Mouse (Mus musculus) heart, embryonic 16.5 days (tissue): ENCODE data around the gene AU021092. TPM values are rescaled to one million over a fixed set of nuclear protein-coding genes. Genes with fewer than 3 reads are reported as not detected.

Experiments used
- ATAC-seq: fragments of 200-750 bp; cut with Nextera tagmentation; replicated peaks from 2 replicates; pipeline ENCODE4 v1.8.0; 2017; ENCODE audit warnings: moderate number of reproducible peaks; ENCODE audit not compliant: insufficient read depth, low FRiP score; ENCODE audit errors: extremely low read depth
- H3K27ac ChIP-seq: fragments of 300-500 bp; sonication (generic); 2 replicates; pipeline ENCODE4 v1.5.1; 2014; ENCODE audit warnings: mild to moderate bottlenecking, low read length, control low read depth, moderate library complexity
- H3K27me3 ChIP-seq: fragments of 300-500 bp; sonication (generic); 2 replicates; pipeline ENCODE4 v1.6.1; 2014; ENCODE audit warnings: low read length, mixed read lengths; ENCODE audit not compliant: control insufficient read depth, insufficient read depth
- H3K36me3 ChIP-seq: fragments of 300-500 bp; sonication (generic); 2 replicates; pipeline ENCODE4 v1.6.1; 2014; ENCODE audit not compliant: control insufficient read depth, insufficient read depth
- H3K4me1 ChIP-seq: fragments of 300-500 bp; sonication (generic); 2 replicates; pipeline ENCODE4 v1.6.1; 2014; ENCODE audit warnings: low read length, mixed read lengths; ENCODE audit not compliant: control insufficient read depth, insufficient read depth
- H3K4me2 ChIP-seq: fragments of 300-500 bp; sonication (generic); 2 replicates; pipeline ENCODE4 v1.6.1; 2014; ENCODE audit warnings: low read depth, mild to moderate bottlenecking, control low read depth, low read length
- H3K4me3 ChIP-seq: fragments of 300-500 bp; sonication (generic); 2 replicates; pipeline ENCODE4 v1.5.1; 2014; ENCODE audit warnings: mild to moderate bottlenecking, control low read depth, low read length
- H3K9ac ChIP-seq: fragments of 300-500 bp; sonication (generic); 2 replicates; pipeline ENCODE4 v1.6.1; 2014; ENCODE audit warnings: low read length, control low read depth
- H3K9me3 ChIP-seq: fragments of 300-500 bp; sonication (generic); replicated peaks from 2 replicates; pipeline ENCODE4 v1.6.1; 2016; ENCODE audit warnings: low read length; ENCODE audit not compliant: control insufficient read depth
- WGBS: fragments of 180-500 bp; shearing (Covaris S2); extraction: QIAGEN DNeasy Blood & Tissue Kit; methylation state at CpG from one replicate; pipeline ENCODE4 v1.1.7; 2014; 5-methylcytosine and 5-hydroxymethylcytosine counted together
- polyA plus RNA-seq: library from polyadenylated mRNA; unstranded; fragments of >200 nt; fragmentation: Nextera tagmentation; extraction: Ambion mirVana; gene quantifications from 2 replicates; pipeline ENCODE4 v1.2.1, GENCODE M21; 2015

AU021092 gene
- polyA plus RNA-seq: 7.2 and 12.9 TPM in 2 replicates

GRCm38 (mm10) chr16:5222140-5222539 lies at the start of gene AU021092:
Gene AU021092 (minus strand): TSS chr16:5222299.
- Histone ChIP-seq H3K27me3 (no peaks in the 10 kb centered on the region), H3K36me3 (no peaks in the 10 kb centered on the region), H3K9ac (no peak within 1 kb of the TSS), H3K27ac (peak within 1 kb of the TSS; percentile 39; the same call in 1 of the 2 replicates), H3K4me1 (no peaks in the 10 kb centered on the region), H3K4me2 (0 out of 2 replicates have a peak within 1 kb of the TSS, but pooled peaks have one; percentile 0), H3K9me3 (no peaks in the 10 kb centered on the region), H3K4me3 (no peak within 1 kb of the TSS)
- ATAC-seq: no peak
- WGBS: 62% methylated on average over 6 of the region's 6 CpGs

- Histone ChIP-seq H3K4me3 (no peak overlapping the region), H3K9me3 (no peaks in the 10 kb centered on the region), H3K4me2 (no peak overlapping the region), H3K4me1 (no peaks in the 10 kb centered on the region), H3K9ac (no peak overlapping the region), H3K36me3 (no peaks in the 10 kb centered on the region), H3K27me3 (no peaks in the 10 kb centered on the region), H3K27ac (no peak overlapping the region)
- ATAC-seq: no peak
- 76% methylated on average over 4 of the region's 4 CpGs for WGBS
Measured at GRCm38 (mm10) chr16:5271411-5272035, 49.4 kb upstream of the AU021092 start.

GRCm38 (mm10) chr16:5263926-5264325 lies 41.8 kb upstream of the AU021092 start:
- H3K27me3 ChIP-seq: no peaks in the 10 kb centered on the region
- ATAC-seq: no peak
- H3K27ac ChIP-seq: no peak overlapping the region
- H3K36me3 ChIP-seq: no peaks in the 10 kb centered on the region
- no peak overlapping the region for H3K9ac ChIP-seq
- no peak overlapping the region for H3K4me2 ChIP-seq
- no peak overlapping the region for H3K4me3 ChIP-seq
- 84% methylated on average over 7 of the region's 7 CpGs for WGBS
- no peaks in the 10 kb centered on the region for H3K4me1 ChIP-seq
- H3K9me3 ChIP-seq: peaks cover 3% of the 10 kb centered on the region; the same call in 1 of the 2 replicates

GRCm38 (mm10) chr16:5263156-5263555 lies 41.1 kb upstream of the AU021092 start:
- Histone ChIP-seq H3K4me3 (no peak overlapping the region), H3K36me3 (no peaks in the 10 kb centered on the region), H3K27ac (no peak overlapping the region), H3K9ac (no peak overlapping the region), H3K9me3 (peaks cover 3% of the 10 kb centered on the region; the same call in 1 of the 2 replicates), H3K27me3 (no peaks in the 10 kb centered on the region), H3K4me1 (no peaks in the 10 kb centered on the region), H3K4me2 (no peak overlapping the region)
- WGBS: 64% methylated on average over 8 of the region's 8 CpGs
- ATAC-seq: no peak

GRCm38 (mm10) chr16:5255779-5256496 lies 33.8 kb upstream of the AU021092 start, which contains the start of gene Eef2kmt:
Gene Eef2kmt (minus strand): TSS chr16:5255983.
- no peaks in the 10 kb centered on the region for H3K9me3 ChIP-seq
- H3K27ac ChIP-seq: peak within 1 kb of the TSS; percentile 78
- 2% methylated on average over 57 of the region's 57 CpGs for WGBS
- H3K36me3 ChIP-seq: peaks cover 6% of the 10 kb centered on the region
- H3K9ac ChIP-seq: peak within 1 kb of the TSS; percentile 77
- H3K4me2 ChIP-seq: peak within 1 kb of the TSS; percentile 81
- ATAC-seq: peak; percentile 96
- no peaks in the 10 kb centered on the region for H3K27me3 ChIP-seq
- peak within 1 kb of the TSS; percentile 60 for H3K4me3 ChIP-seq
- H3K4me1 ChIP-seq: peaks cover 11% of the 10 kb centered on the region; the same call in 1 of the 2 replicates

- no peak for ATAC-seq
- Histone ChIP-seq H3K9ac (peak overlapping the region; percentile 77), H3K36me3 (peaks cover 6% of the 10 kb centered on the region), H3K27me3 (no peaks in the 10 kb centered on the region), H3K4me1 (peaks cover 11% of the 10 kb centered on the region; the same call in 1 of the 2 replicates), H3K4me3 (peak overlapping the region; percentile 60), H3K9me3 (no peaks in the 10 kb centered on the region), H3K27ac (peak overlapping the region; percentile 78), H3K4me2 (peak overlapping the region; percentile 81)
- WGBS: 1% methylated on average over 27 of the region's 27 CpGs
Measured at GRCm38 (mm10) chr16:5255081-5255740, 33.1 kb upstream of the AU021092 start.

- peak; percentile 66 for ATAC-seq
- H3K4me1 ChIP-seq: peaks cover 11% of the 10 kb centered on the region; the same call in 1 of the 2 replicates
Measured at GRCm38 (mm10) chr16:5254346-5255025, 32.4 kb upstream of the AU021092 start.

GRCm38 (mm10) chr16:5252260-5252659 lies 30.2 kb upstream of the AU021092 start:
- H3K36me3 ChIP-seq: peaks cover 14% of the 10 kb centered on the region
- no peaks in the 10 kb centered on the region for H3K27me3 ChIP-seq
- H3K4me3 ChIP-seq: no peak overlapping the region
- no peak overlapping the region for H3K27ac ChIP-seq
- H3K4me2 ChIP-seq: no peak overlapping the region
- 95% methylated on average over 2 of the region's 2 CpGs for WGBS
- ATAC-seq: no peak
- no peak overlapping the region for H3K9ac ChIP-seq
- H3K9me3 ChIP-seq: no peaks in the 10 kb centered on the region
- peaks cover 11% of the 10 kb centered on the region; the same call in 1 of the 2 replicates for H3K4me1 ChIP-seq

More at GRCm38 (mm10) chr16:5254346-5255025, 32.4 kb upstream of the AU021092 start:
- Histone ChIP-seq H3K9ac (peak overlapping the region; percentile 77), H3K4me3 (peak overlapping the region; percentile 60), H3K4me2 (peak overlapping the region; percentile 81), H3K9me3 (no peaks in the 10 kb centered on the region), H3K27me3 (no peaks in the 10 kb centered on the region), H3K36me3 (peaks cover 6% of the 10 kb centered on the region), H3K27ac (peak overlapping the region; percentile 78)
- 4% methylated on average over 15 of the region's 15 CpGs for WGBS
